Mouse (Mus musculus) testis, postnatal 10 days (tissue): Measurements from ENCODE around the gene Tmem91.
A peak's percentile ranks its signal among the peaks of the same experiment; 100 is the strongest.

Experiments
- DNase-seq: peaks from one replicate; pipeline ENCODE4 v3.0.0; 2021; ENCODE audit warnings: low spot score

Tmem91 gene

GRCm38 (mm10) chr7:25669631-25670030 is 5.3 kb downstream of the Tmem91 start:
- DNase-seq, result no peak

GRCm38 (mm10) chr7:25669158-25669557 is 5.8 kb downstream of the Tmem91 start:
- DNase-seq, result no peak

- DNase-seq, result no peak
Measured at GRCm38 (mm10) chr7:25666381-25666780, 8.6 kb downstream of the Tmem91 start.

GRCm38 (mm10) chr7:25658657-25659472 is 16.1 kb downstream of the Tmem91 start, which contains the start of the genes Bckdha and Exosc5:
Gene Bckdha, minus strand, starts transcription at chr7:25658981.
Gene Exosc5, plus strand, starts transcription at chr7:25659164.
- peak; percentile 99 for DNase-seq

GRCm38 (mm10) chr7:25657785-25658184 is 17.2 kb downstream of the Tmem91 start:
- DNase-seq, result no peak

GRCm38 (mm10) chr7:25655601-25656428 is 19.2 kb downstream of the Tmem91 start:
- no peak for DNase-seq

GRCm38 (mm10) chr7:25652244-25652759 is 22.7 kb downstream of the Tmem91 start:
- no peak for DNase-seq

GRCm38 (mm10) chr7:25651281-25651680 is 23.7 kb downstream of the Tmem91 start:
- no peak for DNase-seq

- DNase-seq, result no peak
Measured at GRCm38 (mm10) chr7:25649839-25650238, 25.1 kb downstream of the Tmem91 start.

GRCm38 (mm10) chr7:25647574-25648123 is 27.3 kb downstream of the Tmem91 start:
- DNase-seq, result no peak

- no peak for DNase-seq
Measured at GRCm38 (mm10) chr7:25645074-25645473, 29.9 kb downstream of the Tmem91 start.

- DNase-seq, result peak; percentile 69
Measured at GRCm38 (mm10) chr7:25644631-25645030, 30.3 kb downstream of the Tmem91 start.

GRCm38 (mm10) chr7:25644136-25644535 is 30.8 kb downstream of the Tmem91 start:
- no peak for DNase-seq

GRCm38 (mm10) chr7:25639754-25640153 is 35.2 kb downstream of the Tmem91 start:
- DNase-seq, result no peak

GRCm38 (mm10) chr7:25637099-25637498 is 37.9 kb downstream of the Tmem91 start:
- no peak for DNase-seq

- no peak for DNase-seq
Measured at GRCm38 (mm10) chr7:25636373-25636772, 38.6 kb downstream of the Tmem91 start.

- no peak for DNase-seq
Measured at GRCm38 (mm10) chr7:25632679-25633078, 42.3 kb downstream of the Tmem91 start.

- DNase-seq, result no peak
Measured at GRCm38 (mm10) chr7:25628323-25628620, 46.7 kb downstream of the Tmem91 start.

GRCm38 (mm10) chr7:25627431-25628322 is 47.3 kb downstream of the Tmem91 start:
- peak; percentile 90 for DNase-seq

GRCm38 (mm10) chr7:25626509-25627430 is 48.2 kb downstream of the Tmem91 start, which contains the start of gene B3gnt8:
Gene B3gnt8, plus strand, starts transcription at chr7:25626654.
- peak; percentile 71 for DNase-seq
